Mouse (Mus musculus): ENCODE data around the gene N4bp2l1. TPM values are rescaled to one million over a fixed set of nuclear protein-coding genes. Genes with fewer than 3 reads are reported as not detected.

The N4bp2l1 gene
- polyA plus RNA-seq, 1 experiment from 2014 or later = 3.5 TPM

GRCm38 (mm10) chr5:150595366-150596016 lies 1.5 kb downstream of the N4bp2l1 start:
- Histone ChIP-seq H3K36me3 (no peaks in the 10 kb centered on the region), H3K4me1 (peaks cover 20% of the 10 kb centered on the region), H3K27ac (replicated peaks) (no peak overlapping the region), H3K9me3 (no peaks in the 10 kb centered on the region), H3K4me3 (no peak overlapping the region), H3K9ac (no peak overlapping the region), H3K4me2 (0 out of 2 replicates have a peak overlapping the region, but pooled peaks have one; percentile 96), H3K27me3 (replicated peaks) (peaks cover 25% of the 10 kb centered on the region)
- no peak for ATAC-seq (ENCODE audit: extremely low read depth, insufficient number of reproducible peaks, low FRiP score, low TSS enrichment)
- 52% methylated on average over 11 of the region's 11 CpGs for WGBS

GRCm38 (mm10) chr5:150594649-150595339 lies 2.2 kb downstream of the N4bp2l1 start:
- Histone ChIP-seq H3K27ac (replicated peaks) (no peak overlapping the region), H3K4me3 (peak overlapping the region; percentile 89), H3K9me3 (no peaks in the 10 kb centered on the region), H3K4me1 (peaks cover 14% of the 10 kb centered on the region), H3K36me3 (no peaks in the 10 kb centered on the region), H3K9ac (peak overlapping the region; percentile 84), H3K27me3 (replicated peaks) (peaks cover 25% of the 10 kb centered on the region), H3K4me2 (peak overlapping the region; percentile 96)
- no peak for ATAC-seq (ENCODE audit: extremely low read depth, insufficient number of reproducible peaks, low FRiP score, low TSS enrichment)
- WGBS = 8% methylated on average over 17 of the region's 17 CpGs

GRCm38 (mm10) chr5:150593756-150594648 lies 3.0 kb downstream of the N4bp2l1 start:
- H3K27me3 ChIP-seq (replicated peaks) = peaks cover 25% of the 10 kb centered on the region
- H3K9me3 ChIP-seq = no peaks in the 10 kb centered on the region
- H3K36me3 ChIP-seq = no peaks in the 10 kb centered on the region
- ATAC-seq (ENCODE audit: extremely low read depth, insufficient number of reproducible peaks, low FRiP score, low TSS enrichment) = peak; percentile 71
- H3K27ac ChIP-seq (replicated peaks) = no peak overlapping the region
- peak overlapping the region; percentile 89 for H3K4me3 ChIP-seq
- peak overlapping the region; percentile 96 for H3K4me2 ChIP-seq
- peaks cover 11% of the 10 kb centered on the region for H3K4me1 ChIP-seq
- under 1% methylated on average over 100 of the region's 102 CpGs for WGBS
- H3K9ac ChIP-seq = peak overlapping the region; percentile 84

- peak overlapping the region; percentile 96 for H3K4me2 ChIP-seq
- H3K9ac ChIP-seq = peak overlapping the region; percentile 84
- H3K27ac ChIP-seq (replicated peaks) = no peak overlapping the region
- H3K9me3 ChIP-seq = no peaks in the 10 kb centered on the region
- no peaks in the 10 kb centered on the region for H3K36me3 ChIP-seq
- peaks cover 25% of the 10 kb centered on the region for H3K27me3 ChIP-seq (replicated peaks)
- H3K4me3 ChIP-seq = peak overlapping the region; percentile 89
- H3K4me1 ChIP-seq = peaks cover 11% of the 10 kb centered on the region
- no peak for ATAC-seq (ENCODE audit: extremely low read depth, insufficient number of reproducible peaks, low FRiP score, low TSS enrichment)
- WGBS = 11% methylated on average over 40 of the region's 40 CpGs
Observed at GRCm38 (mm10) chr5:150592904-150593755, 3.9 kb downstream of the N4bp2l1 start.

- Histone ChIP-seq H3K36me3 (no peaks in the 10 kb centered on the region), H3K9ac (no peak overlapping the region), H3K4me3 (peak overlapping the region; percentile 89), H3K9me3 (no peaks in the 10 kb centered on the region), H3K27ac (replicated peaks) (no peak overlapping the region), H3K4me1 (peaks cover 11% of the 10 kb centered on the region), H3K27me3 (replicated peaks) (peaks cover 25% of the 10 kb centered on the region), H3K4me2 (peak overlapping the region; percentile 96)
- ATAC-seq (ENCODE audit: extremely low read depth, insufficient number of reproducible peaks, low FRiP score, low TSS enrichment) = no peak
- WGBS = 72% methylated on average over 13 of the region's 13 CpGs
Observed at GRCm38 (mm10) chr5:150592186-150592903, 4.6 kb downstream of the N4bp2l1 start.

- Histone ChIP-seq H3K4me1 (peaks cover 8% of the 10 kb centered on the region), H3K27me3 (replicated peaks) (peaks cover 12% of the 10 kb centered on the region), H3K27ac (replicated peaks) (no peak overlapping the region), H3K9ac (no peak overlapping the region), H3K4me2 (no peak overlapping the region), H3K36me3 (no peaks in the 10 kb centered on the region), H3K4me3 (no peak overlapping the region), H3K9me3 (no peaks in the 10 kb centered on the region)
- WGBS = 65% methylated on average over 2 of the region's 2 CpGs
- no peak for ATAC-seq (ENCODE audit: extremely low read depth, insufficient number of reproducible peaks, low FRiP score, low TSS enrichment)
Observed at GRCm38 (mm10) chr5:150589945-150590344, 7.0 kb downstream of the N4bp2l1 start.

- Histone ChIP-seq H3K4me1 (no peaks in the 10 kb centered on the region), H3K36me3 (no peaks in the 10 kb centered on the region), H3K9me3 (no peaks in the 10 kb centered on the region), H3K9ac (no peak overlapping the region), H3K4me2 (no peak overlapping the region), H3K4me3 (no peak overlapping the region), H3K27ac (replicated peaks) (no peak overlapping the region), H3K27me3 (replicated peaks) (no peaks in the 10 kb centered on the region)
- no peak; the same call in 1 of the 2 replicates for ATAC-seq (ENCODE audit: extremely low read depth, insufficient number of reproducible peaks, low FRiP score, low TSS enrichment)
- 50% methylated on average over 6 of the region's 6 CpGs for WGBS
Observed at GRCm38 (mm10) chr5:150584337-150584729, 12.7 kb downstream of the N4bp2l1 start.

- H3K27ac ChIP-seq (replicated peaks) = no peak overlapping the region
- no peaks in the 10 kb centered on the region for H3K9me3 ChIP-seq
- H3K4me1 ChIP-seq = peaks cover 5% of the 10 kb centered on the region; the same call in 1 of the 2 replicates
- H3K4me3 ChIP-seq = no peak overlapping the region
- no peaks in the 10 kb centered on the region for H3K27me3 ChIP-seq (replicated peaks)
- WGBS = 58% methylated on average over 5 of the region's 5 CpGs
- no peak overlapping the region for H3K9ac ChIP-seq
- ATAC-seq (ENCODE audit: extremely low read depth, insufficient number of reproducible peaks, low FRiP score, low TSS enrichment) = no peak
- H3K36me3 ChIP-seq = no peaks in the 10 kb centered on the region
- H3K4me2 ChIP-seq = no peak overlapping the region
Observed at GRCm38 (mm10) chr5:150583622-150584336, 13.2 kb downstream of the N4bp2l1 start.

GRCm38 (mm10) chr5:150583181-150583580 lies 13.8 kb downstream of the N4bp2l1 start:
- H3K4me2 ChIP-seq = no peak overlapping the region
- no peak for ATAC-seq (ENCODE audit: extremely low read depth, insufficient number of reproducible peaks, low FRiP score, low TSS enrichment)
- H3K4me1 ChIP-seq = peaks cover 7% of the 10 kb centered on the region; the same call in 1 of the 2 replicates
- H3K27me3 ChIP-seq (replicated peaks) = no peaks in the 10 kb centered on the region
- no peaks in the 10 kb centered on the region for H3K9me3 ChIP-seq
- no peak overlapping the region for H3K9ac ChIP-seq
- no peaks in the 10 kb centered on the region for H3K36me3 ChIP-seq
- H3K4me3 ChIP-seq = no peak overlapping the region
- H3K27ac ChIP-seq (replicated peaks) = no peak overlapping the region
- 79% methylated on average over 5 of the region's 5 CpGs for WGBS

GRCm38 (mm10) chr5:150581180-150581579 lies 15.8 kb downstream of the N4bp2l1 start:
- no peak overlapping the region for H3K4me3 ChIP-seq

More at GRCm38 (mm10) chr5:150581180-150581579, 15.8 kb downstream of the N4bp2l1 start:
- H3K9me3 ChIP-seq = no peaks in the 10 kb centered on the region
- ATAC-seq (ENCODE audit: extremely low read depth, insufficient number of reproducible peaks, low FRiP score, low TSS enrichment) = no peak
- WGBS = 68% methylated on average over 6 of the region's 6 CpGs
- H3K9ac ChIP-seq = no peak overlapping the region
- peaks cover 3% of the 10 kb centered on the region; the same call in 1 of the 2 replicates for H3K36me3 ChIP-seq
- no peak overlapping the region for H3K4me2 ChIP-seq
- peaks cover 7% of the 10 kb centered on the region; the same call in 1 of the 2 replicates for H3K4me1 ChIP-seq
- H3K27ac ChIP-seq (replicated peaks) = no peak overlapping the region
- no peaks in the 10 kb centered on the region for H3K27me3 ChIP-seq (replicated peaks)

All from heart, embryonic 13.5 days (tissue).